Mouse (Mus musculus) megakaryocyte, embryonic 14.5 days (primary cell): ENCODE measurements around the gene Thop1.

Source experiments
- FLI1 ChIP-seq: IDR thresholded peaks from 2 replicates; pipeline ENCODE4 v1.6.1; 2012; ENCODE audit warnings: low read length, inconsistent platforms, mixed read lengths
- GATA1 ChIP-seq: IDR thresholded peaks from 3 replicates; pipeline ENCODE4 v1.6.1; 2012; ENCODE audit warnings: mixed read lengths, low read length, inconsistent platforms, borderline replicate concordance

- TF ChIP-seq GATA1 (no peak), FLI1 (no peak)
These were observed 19.4 kb downstream of the Thop1 start for GRCm38 (mm10) chr10:81089216-81089615.
